In the genomic region with DNA sequence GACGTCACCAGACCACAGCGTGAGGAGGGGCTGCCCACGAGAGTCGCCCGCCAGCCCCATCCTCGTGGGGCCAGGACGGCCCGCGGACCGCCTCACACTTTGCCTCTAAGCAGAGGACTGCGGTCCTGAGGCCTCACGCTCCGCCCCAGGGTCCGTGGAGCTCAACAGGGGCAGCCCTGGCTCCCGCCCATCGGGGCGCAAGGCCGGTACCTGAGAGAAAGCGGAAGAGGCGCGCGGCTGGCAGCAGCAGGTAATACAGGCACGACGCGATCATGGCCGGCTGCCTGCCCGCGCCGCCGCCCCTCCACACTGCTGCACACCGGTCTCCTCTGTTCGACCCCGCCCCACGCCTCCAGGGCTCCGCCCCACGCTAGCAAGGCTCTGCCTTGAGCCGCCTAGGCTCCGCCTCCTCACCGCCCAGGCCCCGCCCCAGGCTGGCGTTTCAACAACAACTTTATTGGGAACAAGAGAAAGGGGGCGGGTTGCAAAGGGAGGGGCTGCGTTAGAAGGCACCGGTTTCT, we compare ENCODE assay signal across 8 mouse cellular contexts. TPM values are rescaled to one million over a fixed set of nuclear protein-coding genes. Genes with fewer than 3 reads are reported as not detected.
DNase-seq lines count a peak whose midpoint lies in the region; ATAC-seq and TF ChIP-seq lines count a peak whose summit lies in the region.

Gene Angel1 (minus strand): TSS at position 341 of the 521 bp plus-strand sequence.

- peak; percentile 98 for ATAC-seq in erythroid progenitor cell, adult 5-6 weeks (replicated peaks; ENCODE audit: low FRiP score, poor library complexity, severe bottlenecking)
- peak; percentile 98 for ATAC-seq in heart, embryonic 12.5 days (ENCODE audit: insufficient number of reproducible peaks, low FRiP score)
- peak; percentile 99 for ATAC-seq in kidney, postnatal 0 days (replicated peaks; ENCODE audit: low FRiP score, low read depth)
- peak; percentile 100 for ATAC-seq in liver, embryonic 11.5 days (replicated peaks; ENCODE audit: low FRiP score)
- peak; percentile 99 for ATAC-seq in stomach, embryonic 14.5 days (ENCODE audit: insufficient number of reproducible peaks, insufficient read depth, low FRiP score, low read depth)

- peak within 1 kb of the TSS; percentile 1; the same call in 1 of the 2 replicates for H3K27ac ChIP-seq in heart, embryonic 12.5 days (ENCODE audit: poor library complexity, severe bottlenecking)
- no peak within 1 kb of the TSS for H3K27ac ChIP-seq in kidney, postnatal 0 days
- no peak within 1 kb of the TSS for H3K27ac ChIP-seq in liver, embryonic 11.5 days (ENCODE audit: low read depth, low read length)
- H3K27ac ChIP-seq in stomach, embryonic 14.5 days (ENCODE audit: low read length) = peak within 1 kb of the TSS; percentile 44; the same call in 1 of the 2 replicates

- H3K4me1 ChIP-seq in heart, embryonic 12.5 days (replicated peaks) = peaks cover 34% of the 10 kb centered on the region
- no peaks in the 10 kb centered on the region for H3K4me1 ChIP-seq in kidney, postnatal 0 days (replicated peaks; ENCODE audit: insufficient read depth, low read length)
- no peaks in the 10 kb centered on the region; the same call in 1 of the 2 replicates for H3K4me1 ChIP-seq in liver, embryonic 11.5 days (replicated peaks; ENCODE audit: control insufficient read depth, insufficient read depth, low read length)
- peaks cover 3% of the 10 kb centered on the region; the same call in 1 of the 2 replicates for H3K4me1 ChIP-seq in stomach, embryonic 14.5 days (ENCODE audit: control insufficient read depth, insufficient read depth, low read length)

- H3K9ac ChIP-seq in heart, embryonic 12.5 days = peak within 1 kb of the TSS; percentile 92
- peak within 1 kb of the TSS; percentile 61 for H3K9ac ChIP-seq in kidney, postnatal 0 days (ENCODE audit: low read depth, low read length)
- H3K9ac ChIP-seq in liver, embryonic 11.5 days (ENCODE audit: low read depth, low read length) = peak within 1 kb of the TSS; percentile 72
- H3K9ac ChIP-seq in stomach, embryonic 14.5 days (replicated peaks; ENCODE audit: low read depth, low read length) = peak within 1 kb of the TSS; percentile 50; the same call in 1 of the 2 replicates

- no peaks in the 10 kb centered on the region for H3K9me3 ChIP-seq in heart, embryonic 12.5 days (replicated peaks)
- H3K9me3 ChIP-seq in kidney, postnatal 0 days (replicated peaks; ENCODE audit: low read length) = no peaks in the 10 kb centered on the region
- no peaks in the 10 kb centered on the region for H3K9me3 ChIP-seq in liver, embryonic 11.5 days (ENCODE audit: control insufficient read depth, low read length)
- no peaks in the 10 kb centered on the region for H3K9me3 ChIP-seq in stomach, embryonic 14.5 days (ENCODE audit: control insufficient read depth, low read depth, low read length)

- H3K4me3 ChIP-seq in heart, embryonic 12.5 days = peak within 1 kb of the TSS; percentile 89
- peak within 1 kb of the TSS; percentile 60 for H3K4me3 ChIP-seq in kidney, postnatal 0 days (replicated peaks; ENCODE audit: low read depth, low read length)
- H3K4me3 ChIP-seq in liver, embryonic 11.5 days (ENCODE audit: low read depth, low read length) = peak within 1 kb of the TSS; percentile 79
- H3K4me3 ChIP-seq in stomach, embryonic 14.5 days (ENCODE audit: low read depth, low read length) = peak within 1 kb of the TSS; percentile 73

- peak within 1 kb of the TSS; percentile 96 for H3K4me2 ChIP-seq in heart, embryonic 12.5 days
- H3K4me2 ChIP-seq in kidney, postnatal 0 days (ENCODE audit: low read length) = peak within 1 kb of the TSS; percentile 94
- H3K4me2 ChIP-seq in liver, embryonic 11.5 days = peak within 1 kb of the TSS; percentile 99
- peak within 1 kb of the TSS; percentile 95 for H3K4me2 ChIP-seq in stomach, embryonic 14.5 days (replicated peaks; ENCODE audit: low read depth, low read length)

- H3K27me3 ChIP-seq in heart, embryonic 12.5 days (replicated peaks) = no peaks in the 10 kb centered on the region
- H3K27me3 ChIP-seq in kidney, postnatal 0 days (ENCODE audit: insufficient read depth, low read length) = no peaks in the 10 kb centered on the region
- no peaks in the 10 kb centered on the region for H3K27me3 ChIP-seq in liver, embryonic 11.5 days (replicated peaks; ENCODE audit: control insufficient read depth, insufficient read depth, low read length)
- no peaks in the 10 kb centered on the region for H3K27me3 ChIP-seq in stomach, embryonic 14.5 days (ENCODE audit: control insufficient read depth, insufficient read depth, low read length)

- peak; percentile 9; the same call in 1 of the 2 replicates for TF ChIP-seq CTCF in kidney, postnatal 0 days (IDR thresholded peaks at IDR 0.05; ENCODE audit: low read depth)

- peak; percentile 98 for DNase-seq in CD4-positive helper T cell, adult 2 months (ENCODE audit: low read depth, low spot score)
- DNase-seq in brain, embryonic 18.5 days (ENCODE audit: low read depth, low spot score) = peak; percentile 90
- peak; percentile 97 for DNase-seq in kidney, postnatal 0 days (ENCODE audit: low spot score)
- DNase-seq in liver, embryonic 11.5 days (ENCODE audit: low spot score) = peak; percentile 96
- DNase-seq in naive thymus-derived CD4-positive, alpha-beta T cell, adult 2 months (ENCODE audit: low read depth) = peak; percentile 99

- 0 out of 2 replicates have a peak, but pooled peaks cover 3% of the 10 kb centered on the region for H3K36me3 ChIP-seq in heart, embryonic 12.5 days
- no peaks in the 10 kb centered on the region for H3K36me3 ChIP-seq in kidney, postnatal 0 days (ENCODE audit: insufficient read depth, low read length)
- H3K36me3 ChIP-seq in liver, embryonic 11.5 days (ENCODE audit: control insufficient read depth, insufficient read depth, low read length) = no peaks in the 10 kb centered on the region
- H3K36me3 ChIP-seq in stomach, embryonic 14.5 days (ENCODE audit: control insufficient read depth, insufficient read depth, low read length) = no peaks in the 10 kb centered on the region; the same call in 1 of the 2 replicates

- whole genome bisulfite sequencing in heart, embryonic 12.5 days = under 1% methylated on average over 44 of the region's 44 CpGs
- under 1% methylated on average over 40 of the region's 44 CpGs for WGBS in kidney, postnatal 0 days
- WGBS in liver, embryonic 11.5 days = under 1% methylated on average over 44 of the region's 44 CpGs
- WGBS in stomach, embryonic 14.5 days = under 1% methylated on average over 44 of the region's 44 CpGs

RNA-seq across cellular contexts. Expression of gene Angel1, which starts in this region (rescaled TPM):
- total RNA-seq in erythroid progenitor cell, adult 5-6 weeks (2015; ENCODE audit: low replicate concordance) = not detected in 2 replicates
- total RNA-seq in erythroid progenitor cell, adult 5-6 weeks (2017; ENCODE audit: low replicate concordance) = not detected in 2 replicates
- 10.6 and 12.3 TPM in 2 replicates for polyA plus RNA-seq in heart, embryonic 12.5 days (2016; fragmentation: Nextera tagmentation; extraction: Ambion mirVana)
- polyA plus RNA-seq in kidney, postnatal 0 days (2015; fragmentation: Nextera tagmentation; extraction: Ambion mirVana) = 6.2 TPM in 2 replicates
- 4.0 and 4.5 TPM in 2 replicates for polyA plus RNA-seq in liver, embryonic 11.5 days (2014; fragmentation: Nextera tagmentation; extraction: Ambion mirVana)
- polyA plus RNA-seq in stomach, embryonic 14.5 days (2014; fragmentation: Nextera tagmentation; extraction: Ambion mirVana) = 8.7 and 10.2 TPM in 2 replicates

Comparison
In these comparisons a context has a peak if more than half of its experiments do, and no peak if none do; other contexts are left out.
1. Peak in ATAC-seq in erythroid progenitor cell, adult 5-6 weeks; RNA of the gene not detected or under 1 TPM.
2. H3K27ac ChIP-seq: peak in heart, embryonic 12.5 days (single experiment) and stomach, embryonic 14.5 days (single experiment); none in kidney, postnatal 0 days (single experiment) and liver, embryonic 11.5 days (single experiment).
3. Peak in every context shown above with its lines, with median percentiles within 50 percentile points of each other: DNase-seq, ATAC-seq, H3K4me2 ChIP-seq, H3K4me3 ChIP-seq and H3K9ac ChIP-seq.